Mouse (Mus musculus) heart, postnatal 0 days (tissue): ENCODE measurements around the gene Cnfn.

ENCODE experiments used
- CTCF ChIP-seq: IDR thresholded peaks from 2 replicates; pipeline ENCODE4 v1.5.1; 2016; ENCODE audit warnings: antibody characterized with exemption, control low read depth, low read depth
- EP300 ChIP-seq: IDR thresholded peaks from 2 replicates; pipeline ENCODE4 v1.6.1; 2016; ENCODE audit warnings: antibody characterized with exemption, low read depth

- TF ChIP-seq CTCF (no peak), EP300 (no peak)
These were observed 41.6 kb upstream of the Cnfn start for GRCm38 (mm10) chr7:25410969-25411615.
